Mouse (Mus musculus) CH12.LX (cell line): ENCODE measurements around the gene Tmem231. TPM values are rescaled to one million over a fixed set of nuclear protein-coding genes. Genes with fewer than 3 reads are reported as not detected.

ENCODE experiments used
- DNase-seq: peaks from one replicate; pipeline ENCODE4 v3.0.0-alpha.2; 2013; ENCODE audit errors: extremely low read depth
- H3K27ac ChIP-seq: 2 replicates; pipeline ENCODE4 v1.5.1; 2012; ENCODE audit warnings: low read depth, mild to moderate bottlenecking, control low read depth, moderate library complexity; ENCODE audit not compliant: insufficient read depth
- H3K27me3 ChIP-seq: replicated peaks from 2 replicates; pipeline ENCODE3; 2012; ENCODE audit warnings: inconsistent platforms
- H3K36me3 ChIP-seq, 2 experiments: replicated peaks in 1 of 2; 2 replicates each; pipeline versions ENCODE3 to v1.6.1; 2012; ENCODE audit warnings: inconsistent platforms in 1 of 2, low read length in 1 of 2, mild to moderate bottlenecking in 1 of 2, mixed read lengths in 1 of 2, moderate library complexity in 1 of 2; ENCODE audit not compliant: control insufficient read depth in 1 of 2, insufficient read depth in 1 of 2
- H3K4me1 ChIP-seq, 2 experiments: 2 replicates each; pipeline ENCODE4 v1.6.1; 2012; ENCODE audit warnings: inconsistent platforms in 1 of 2, moderate library complexity in 1 of 2; ENCODE audit not compliant: insufficient read depth in 2 of 2, control insufficient read depth in 1 of 2
- H3K4me2 ChIP-seq: 2 replicates; pipeline ENCODE4 v1.6.1; 2012; ENCODE audit warnings: low read depth, mild to moderate bottlenecking, control low read depth; ENCODE audit not compliant: poor library complexity, insufficient read depth, severe bottlenecking
- H3K4me3 ChIP-seq, 3 experiments: fragments of 150-350 bp in 1 of 3; sonication (generic) in 1 of 3; replicated peaks in 1 of 3; 2 replicates each; pipeline versions ENCODE3 to v1.5.1; 2011 to 2012; ENCODE audit warnings: low read depth in 2 of 3, low read length in 2 of 3, mild to moderate bottlenecking in 2 of 3, moderate library complexity in 2 of 3, control low read depth in 1 of 3, improper control_type of control experiment in 1 of 3, inconsistent platforms in 1 of 3, mixed read lengths in 1 of 3; ENCODE audit not compliant: poor library complexity in 1 of 3
- H3K79me2 ChIP-seq: replicated peaks from 2 replicates; pipeline ENCODE4 v1.6.1; 2012; ENCODE audit warnings: mild to moderate bottlenecking, moderate library complexity; ENCODE audit not compliant: control insufficient read depth, poor library complexity, insufficient read depth, severe bottlenecking; ENCODE audit errors: extremely low read depth
- H3K9ac ChIP-seq: 2 replicates; pipeline ENCODE4 v1.6.1; 2012; ENCODE audit warnings: low read depth, mild to moderate bottlenecking, control low read depth, moderate library complexity; ENCODE audit not compliant: insufficient read depth
- H3K9me3 ChIP-seq: replicated peaks from 2 replicates; pipeline ENCODE3; 2012; ENCODE audit warnings: low read length, inconsistent platforms, mixed read lengths
- BHLHE40 ChIP-seq: IDR thresholded peaks from 2 replicates; pipeline ENCODE4 v1.6.1; 2011; ENCODE audit warnings: mild to moderate bottlenecking, low read depth, low read length, improper control_type of control experiment
- CHD1 ChIP-seq: IDR thresholded peaks from 2 replicates; pipeline ENCODE4 v1.6.1; 2012; ENCODE audit warnings: low read depth, low read length, improper control_type of control experiment, inconsistent platforms
- CHD2 ChIP-seq: IDR thresholded peaks from 2 replicates; pipeline ENCODE4 v1.6.1; 2011; ENCODE audit warnings: low read length, improper control_type of control experiment
- CTCF ChIP-seq, 2 experiments: IDR thresholded peaks in 1 of 2; conservative IDR thresholded peaks in 1 of 2; 2 replicates each; pipeline ENCODE4 v1.5.1; 2011 to 2012; ENCODE audit warnings: low read depth in 2 of 2, low read length in 2 of 2, improper control_type of control experiment in 1 of 2, inconsistent platforms in 1 of 2, mild to moderate bottlenecking in 1 of 2, moderate library complexity in 1 of 2
- E2F4 ChIP-seq: IDR thresholded peaks from 2 replicates; pipeline ENCODE4 v1.6.1; 2011; ENCODE audit warnings: low read depth, low read length, improper control_type of control experiment; ENCODE audit not compliant: insufficient replicate concordance
- ELF1 ChIP-seq: IDR thresholded peaks from 2 replicates; pipeline ENCODE4 v1.6.1; 2014; ENCODE audit warnings: low read depth, mild to moderate bottlenecking, inconsistent platforms, low read length, improper control_type of control experiment
- EP300 ChIP-seq: IDR thresholded peaks from 2 replicates; pipeline ENCODE4 v1.6.1; 2011; ENCODE audit warnings: low read length, improper control_type of control experiment
- ETS1 ChIP-seq: conservative IDR thresholded peaks from 2 replicates; pipeline ENCODE4 v1.6.1; 2012; ENCODE audit warnings: low read depth, mild to moderate bottlenecking, inconsistent platforms, low read length, improper control_type of control experiment, moderate library complexity
- GABPA ChIP-seq: IDR thresholded peaks from 2 replicates; pipeline ENCODE4 v1.6.1; 2012; ENCODE audit warnings: low read depth, low read length, improper control_type of control experiment, inconsistent platforms; ENCODE audit not compliant: insufficient replicate concordance
- HCFC1 ChIP-seq: IDR thresholded peaks from 2 replicates; pipeline ENCODE4 v1.6.1; 2012; ENCODE audit warnings: low read depth, mild to moderate bottlenecking, inconsistent platforms, low read length, improper control_type of control experiment
- IRF4 ChIP-seq: IDR thresholded peaks from 2 replicates; pipeline ENCODE4 v1.6.1; 2014; ENCODE audit warnings: low read depth, mild to moderate bottlenecking, inconsistent platforms, low read length, improper control_type of control experiment
- JUN ChIP-seq: IDR thresholded peaks from 2 replicates; pipeline ENCODE4 v1.6.1; 2011; ENCODE audit warnings: low read depth, mild to moderate bottlenecking, low read length, improper control_type of control experiment, moderate library complexity; ENCODE audit not compliant: insufficient read depth
- JUND ChIP-seq: conservative IDR thresholded peaks from 2 replicates; pipeline ENCODE4 v1.6.1; 2011; ENCODE audit warnings: low read depth, low read length, improper control_type of control experiment
- KAT2A ChIP-seq: IDR thresholded peaks from 2 replicates; pipeline ENCODE4 v1.6.1; 2012; ENCODE audit warnings: low read length, improper control_type of control experiment, inconsistent platforms; ENCODE audit not compliant: insufficient replicate concordance
- MAFK ChIP-seq: IDR thresholded peaks from 2 replicates; pipeline ENCODE4 v1.6.1; 2011; ENCODE audit warnings: low read length, improper control_type of control experiment; ENCODE audit not compliant: insufficient replicate concordance
- MAX ChIP-seq: IDR thresholded peaks from 2 replicates; pipeline ENCODE4 v1.6.1; 2011; ENCODE audit warnings: low read length, improper control_type of control experiment
- MAZ ChIP-seq: IDR thresholded peaks from 2 replicates; pipeline ENCODE4 v1.6.1; 2012; ENCODE audit warnings: low read depth, mild to moderate bottlenecking, inconsistent platforms, low read length, improper control_type of control experiment, moderate library complexity
- MEF2A ChIP-seq: IDR thresholded peaks from 2 replicates; pipeline ENCODE4 v1.6.1; 2014; ENCODE audit warnings: low read depth, mild to moderate bottlenecking, inconsistent platforms, low read length, improper control_type of control experiment, borderline replicate concordance
- MXI1 ChIP-seq: IDR thresholded peaks from 2 replicates; pipeline ENCODE4 v1.6.1; 2011; ENCODE audit warnings: mild to moderate bottlenecking, low read depth, low read length, improper control_type of control experiment
- MYC ChIP-seq: IDR thresholded peaks from 2 replicates; pipeline ENCODE4 v1.6.1; 2011; ENCODE audit warnings: low read depth, mild to moderate bottlenecking, improper control_type of control experiment, low read length
- NELFE ChIP-seq: IDR thresholded peaks from 2 replicates; pipeline ENCODE4 v1.6.1; 2011; ENCODE audit warnings: low read depth, low read length, improper control_type of control experiment
- NRF1 ChIP-seq: IDR thresholded peaks from 2 replicates; pipeline ENCODE4 v1.6.1; 2014; ENCODE audit warnings: low read depth, mild to moderate bottlenecking, inconsistent platforms, low read length, improper control_type of control experiment, moderate library complexity
- PAX5 ChIP-seq: IDR thresholded peaks from 2 replicates; pipeline ENCODE4 v1.6.1; 2012; ENCODE audit warnings: low read length, inconsistent platforms, mixed read lengths
- POLR2A ChIP-seq: IDR thresholded peaks from 2 replicates; pipeline ENCODE4 v1.6.1; 2011; ENCODE audit warnings: low read depth, mild to moderate bottlenecking, improper control_type of control experiment, low read length
- POLR2AphosphoS2 ChIP-seq: IDR thresholded peaks from 2 replicates; pipeline ENCODE4 v1.6.1; 2011; ENCODE audit warnings: low read depth, low read length, improper control_type of control experiment
- RAD21 ChIP-seq: IDR thresholded peaks from 2 replicates; pipeline ENCODE4 v1.6.1; 2011; ENCODE audit warnings: low read depth, mild to moderate bottlenecking, low read length, improper control_type of control experiment, moderate library complexity
- RCOR1 ChIP-seq: conservative IDR thresholded peaks from 2 replicates; pipeline ENCODE4 v1.6.1; 2012; ENCODE audit warnings: low read depth, mild to moderate bottlenecking, inconsistent platforms, low read length, improper control_type of control experiment
- SIN3A ChIP-seq: IDR thresholded peaks from 2 replicates; pipeline ENCODE4 v1.6.1; 2012; ENCODE audit warnings: low read length, improper control_type of control experiment, inconsistent platforms
- SMC3 ChIP-seq: IDR thresholded peaks from 2 replicates; pipeline ENCODE4 v1.6.1; 2011; ENCODE audit warnings: low read depth, low read length, improper control_type of control experiment
- TBP ChIP-seq: conservative IDR thresholded peaks from 2 replicates; pipeline ENCODE4 v1.6.1; 2011; ENCODE audit warnings: low read depth, low read length, improper control_type of control experiment
- TCF12 ChIP-seq: IDR thresholded peaks from 2 replicates; pipeline ENCODE4 v1.6.1; 2014; ENCODE audit warnings: low read depth, mild to moderate bottlenecking, inconsistent platforms, low read length, improper control_type of control experiment
- UBTF ChIP-seq: IDR thresholded peaks from 2 replicates; pipeline ENCODE4 v1.6.1; 2012; ENCODE audit warnings: low read depth, mild to moderate bottlenecking, inconsistent platforms, low read length, improper control_type of control experiment, moderate library complexity
- USF1 ChIP-seq: IDR thresholded peaks from 2 replicates; pipeline ENCODE4 v1.6.1; 2014; ENCODE audit warnings: low read depth, mild to moderate bottlenecking, inconsistent platforms, low read length, improper control_type of control experiment
- USF2 ChIP-seq: conservative IDR thresholded peaks from 2 replicates; pipeline ENCODE4 v1.6.1; 2011; ENCODE audit warnings: low read depth, low read length, improper control_type of control experiment
- ZC3H11A ChIP-seq: IDR thresholded peaks from 2 replicates; pipeline ENCODE4 v1.6.1; 2012; ENCODE audit warnings: low read depth, mild to moderate bottlenecking, inconsistent platforms, low read length, improper control_type of control experiment
- ZKSCAN1 ChIP-seq: IDR thresholded peaks from 2 replicates; pipeline ENCODE4 v1.6.1; 2012; ENCODE audit warnings: low read depth, inconsistent platforms, low read length, improper control_type of control experiment, borderline replicate concordance
- ZMIZ1 ChIP-seq: IDR thresholded peaks from 2 replicates; pipeline ENCODE4 v1.6.1; 2012; ENCODE audit warnings: low read depth, mild to moderate bottlenecking, inconsistent platforms, low read length, improper control_type of control experiment
- ZNF384 ChIP-seq: IDR thresholded peaks from 2 replicates; pipeline ENCODE4 v1.6.1; 2012; ENCODE audit warnings: low read depth, low read length, improper control_type of control experiment, inconsistent platforms
- dilution Hi-C: fragments of 300-500 bp; cut with MboI; formaldehyde crosslinking; loops from 2 replicates; pipeline ENCODE4 v1.14.3; 2020; ENCODE audit warnings: low sequenced_read_pairs; ENCODE audit not compliant: extremely low pct_unique_long_range_greater_than_20kb, extremely low pct_ligation_motif_present
- in situ Hi-C: fragments of 300-500 bp; cut with MboI; formaldehyde crosslinking; loops from 3 replicates; pipeline ENCODE4 v1.14.3; 2019; ENCODE audit warnings: low sequenced_read_pairs, low pct_ligation_motif_present, low pct_unique_long_range_greater_than_20kb, mixed read lengths
- polyA plus RNA-seq: library from polyadenylated mRNA; unstranded; fragments of >175 nt; gene quantifications from 2 replicates; pipeline ENCODE4 v1.2.1, GENCODE M21; 2012; ENCODE audit warnings: low read depth; ENCODE audit not compliant: insufficient read length
- total RNA-seq, 2 experiments: library from RNA; depleted of rRNA; stranded (reverse); fragments of 300-350 nt in 1 of 2; fragments of >200 nt in 1 of 2; gene quantifications; 2 replicates each; pipeline ENCODE4 v1.2.3; 2012 to 2014

Tmem231 gene
- 2.1 and 3.6 TPM in 2 replicates for total RNA-seq (2012; rRNA removed)
- 3.1 and 3.5 TPM in 2 replicates for total RNA-seq (2014; rRNA removed)
- 3.7 and 4.3 TPM in 2 replicates for polyA plus RNA-seq

- peak within 1 kb of the TSS; percentile 42 to 72 (median 71) for H3K4me3 ChIP-seq
- no peak within 1 kb of the TSS for H3K27ac ChIP-seq
- in situ Hi-C loops (no loop called here), dilution Hi-C loops (no loop called here)
- H3K9me3 ChIP-seq, result no peaks in the 10 kb centered on the region
- TF ChIP-seq ETS1 (no peak), CTCF (conservative IDR thresholded peaks at IDR 0.05 in 1 of 2, IDR thresholded peaks at IDR 0.05 in 1 of 2; ENCODE audit: low read depth in 2 of 2, low read length in 2 of 2) (peak in 1 of 2 experiments; percentile 24; a peak in 2 of 4 replicates), HCFC1 (no peak; the same call in 1 of the 2 replicates), NELFE (0 out of 2 replicates have a peak, but pooled peaks have one; percentile 29), SMC3 (no peak), ELF1 (0 out of 2 replicates have a peak, but pooled peaks have one; percentile 36), JUND (no peak), EP300 (no peak), RCOR1 (no peak), ZKSCAN1 (no peak), IRF4 (no peak), ZMIZ1 (no peak), PAX5 (no peak), TCF12 (peak; percentile 17; the same call in 1 of the 2 replicates), MYC (no peak), MEF2A (no peak), NRF1 (peak; percentile 64), ZNF384 (peak; percentile 41; the same call in 1 of the 2 replicates), BHLHE40 (no peak; the same call in 1 of the 2 replicates), GABPA (no peak), KAT2A (no peak), CHD1 (no peak), RAD21 (no peak; the same call in 1 of the 2 replicates), ZC3H11A (no peak), MAX (no peak), USF2 (no peak), POLR2AphosphoS2 (no peak), USF1 (no peak), E2F4 (no peak), MAFK (no peak), CHD2 (peak; percentile 83), MXI1 (peak; percentile 94), POLR2A (peak; percentile 65), SIN3A (peak; percentile 70), TBP (peak; percentile 50; the same call in 1 of the 2 replicates), JUN (no peak), UBTF (no peak; the same call in 1 of the 2 replicates), MAZ (no peak)
- no peaks in the 10 kb centered on the region for H3K79me2 ChIP-seq
- no peaks in the 10 kb centered on the region for H3K36me3 ChIP-seq
- H3K4me2 ChIP-seq, result peak within 1 kb of the TSS; percentile 71
- no peaks in the 10 kb centered on the region for H3K27me3 ChIP-seq
- H3K9ac ChIP-seq, result peak within 1 kb of the TSS; percentile 31; the same call in 1 of the 2 replicates
- DNase-seq, result peak; percentile 95
- peaks cover 2 to 32% of the 10 kb centered on the region in 2 experiments; a peak in 2 of 4 replicates for H3K4me1 ChIP-seq
Observed at GRCm38 (mm10) chr8:111933348-111934076, at the start of gene Tmem231. TSS of gene Tmem231 (minus strand) at chr8:111933881.
